Mouse (Mus musculus): Measurements from ENCODE around the gene Nav1. TPM values are rescaled to one million over a fixed set of nuclear protein-coding genes. Genes with fewer than 3 reads are reported as not detected.

The Nav1 gene
- total and polyA plus RNA-seq, 2 experiments from 2014 or later: 35.5 to 85.8 TPM

DNA sequence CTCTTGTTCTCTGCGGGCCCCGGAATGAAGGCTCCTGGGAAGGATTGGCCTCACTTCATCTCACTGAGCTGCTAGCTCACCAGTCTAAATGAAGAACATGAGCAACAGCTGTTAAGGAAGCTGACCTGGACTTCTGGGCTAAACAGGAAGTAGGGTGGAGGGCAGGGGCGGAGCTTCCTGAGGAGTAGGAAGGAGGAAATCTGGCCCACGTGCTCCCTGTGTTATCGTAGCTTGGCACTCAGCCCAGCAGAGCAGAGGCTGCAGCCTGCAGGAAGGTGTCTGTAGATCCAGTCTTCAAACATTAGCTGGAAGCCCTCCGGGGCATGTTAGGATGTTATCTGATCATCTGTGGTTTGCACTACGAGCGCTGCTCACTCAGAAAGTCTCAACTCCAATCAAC lies 24.4 kb upstream of the Nav1 start:
- no peaks in the 10 kb centered on the region for H3K4me1 ChIP-seq (ENCODE audit: insufficient read depth)
- no peak for ATAC-seq
- H3K9me3 ChIP-seq (ENCODE audit: low read length): no peaks in the 10 kb centered on the region
- TF ChIP-seq CTCF (IDR thresholded peaks at IDR 0.05; ENCODE audit: low read depth): no peak
- no peak overlapping the region for H3K4me2 ChIP-seq (ENCODE audit: low read depth)
- H3K36me3 ChIP-seq (ENCODE audit: insufficient read depth): no peaks in the 10 kb centered on the region
- H3K27ac ChIP-seq (ENCODE audit: low read depth, low read length): no peak overlapping the region
- H3K9ac ChIP-seq: no peak overlapping the region
- 65% methylated on average over 8 of the region's 8 CpGs for WGBS
- no peaks in the 10 kb centered on the region for H3K27me3 ChIP-seq (ENCODE audit: insufficient read depth, low read length)
- DNase-seq: no peak
- H3K4me3 ChIP-seq (ENCODE audit: low read depth, low read length): no peak overlapping the region

DNA sequence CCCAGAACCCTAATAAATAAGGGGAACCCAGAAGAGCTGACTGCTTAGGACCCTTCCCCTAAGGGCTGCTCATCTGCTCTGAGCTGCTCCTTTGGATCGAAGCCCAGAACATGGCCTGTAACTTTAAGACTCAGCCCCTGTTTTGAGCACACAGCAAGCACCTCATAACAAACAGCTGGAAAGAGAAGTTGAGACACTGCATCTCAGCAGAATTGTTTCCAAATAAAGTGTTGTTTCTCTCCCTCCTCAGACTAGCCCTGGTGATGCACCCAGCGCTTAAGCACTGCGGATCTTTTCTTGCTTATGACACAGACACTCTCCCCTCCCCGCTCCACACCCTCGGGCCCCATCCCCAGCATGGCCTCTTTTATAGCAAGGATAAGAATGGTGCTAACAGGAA lies 22.8 kb upstream of the Nav1 start:
- Histone ChIP-seq H3K27ac (ENCODE audit: low read depth, low read length) (no peak overlapping the region), H3K9me3 (ENCODE audit: low read length) (no peaks in the 10 kb centered on the region), H3K9ac (no peak overlapping the region), H3K4me1 (ENCODE audit: insufficient read depth) (no peaks in the 10 kb centered on the region), H3K4me3 (ENCODE audit: low read depth, low read length) (no peak overlapping the region), H3K27me3 (ENCODE audit: insufficient read depth, low read length) (no peaks in the 10 kb centered on the region), H3K36me3 (ENCODE audit: insufficient read depth) (no peaks in the 10 kb centered on the region), H3K4me2 (ENCODE audit: low read depth) (no peak overlapping the region)
- TF ChIP-seq CTCF (IDR thresholded peaks at IDR 0.05; ENCODE audit: low read depth): no peak
- DNase-seq (no peak), ATAC-seq (no peak)
- 84% methylated on average over 5 of the region's 5 CpGs for WGBS

- no peaks in the 10 kb centered on the region for H3K9me3 ChIP-seq (ENCODE audit: low read length)
- WGBS: 74% methylated on average over 6 of the region's 6 CpGs
- H3K27me3 ChIP-seq (ENCODE audit: insufficient read depth, low read length): no peaks in the 10 kb centered on the region
- no peak overlapping the region for H3K27ac ChIP-seq (ENCODE audit: low read depth, low read length)
- TF ChIP-seq CTCF (IDR thresholded peaks at IDR 0.05; ENCODE audit: low read depth): no peak
- no peak for DNase-seq
- no peak for ATAC-seq
- no peak overlapping the region for H3K4me2 ChIP-seq (ENCODE audit: low read depth)
- no peaks in the 10 kb centered on the region for H3K4me1 ChIP-seq (ENCODE audit: insufficient read depth)
- H3K36me3 ChIP-seq (ENCODE audit: insufficient read depth): no peaks in the 10 kb centered on the region
- H3K4me3 ChIP-seq (ENCODE audit: low read depth, low read length): no peak overlapping the region
- H3K9ac ChIP-seq: no peak overlapping the region
Measured at GRCm38 (mm10) chr1:135626218-135626617, 19.1 kb upstream of the Nav1 start.

GRCm38 (mm10) chr1:135625741-135626140 lies 18.6 kb upstream of the Nav1 start:
- DNase-seq (no peak), ATAC-seq (no peak)
- H3K9me3 ChIP-seq (ENCODE audit: low read length): no peaks in the 10 kb centered on the region
- no peak overlapping the region for H3K4me2 ChIP-seq (ENCODE audit: low read depth)
- WGBS: 57% methylated on average over 3 of the region's 3 CpGs
- H3K36me3 ChIP-seq (ENCODE audit: insufficient read depth): no peaks in the 10 kb centered on the region
- H3K27ac ChIP-seq (ENCODE audit: low read depth, low read length): no peak overlapping the region
- H3K4me3 ChIP-seq (ENCODE audit: low read depth, low read length): no peak overlapping the region
- H3K4me1 ChIP-seq (ENCODE audit: insufficient read depth): no peaks in the 10 kb centered on the region
- H3K9ac ChIP-seq: no peak overlapping the region
- no peaks in the 10 kb centered on the region for H3K27me3 ChIP-seq (ENCODE audit: insufficient read depth, low read length)
- no peak for TF ChIP-seq CTCF (IDR thresholded peaks at IDR 0.05; ENCODE audit: low read depth)

DNA sequence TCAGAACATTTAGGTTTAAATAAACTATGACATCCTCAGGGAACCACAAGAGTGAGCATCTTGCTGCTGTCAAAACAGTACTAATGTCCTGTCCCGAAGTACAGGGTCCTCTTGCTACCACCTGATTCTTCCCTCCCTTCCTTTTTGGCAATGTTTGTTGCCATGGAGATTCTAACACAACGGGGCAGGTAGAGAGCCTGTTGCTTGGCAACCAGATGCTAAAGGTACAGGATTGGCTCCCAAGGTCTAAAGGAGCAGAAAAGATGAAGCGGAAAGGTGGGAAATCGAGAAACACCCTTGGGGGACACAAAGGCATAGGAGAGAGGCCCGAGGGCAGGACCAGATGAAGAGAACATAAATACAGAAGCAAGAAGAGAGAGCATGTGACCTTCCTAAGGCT lies 17.6 kb upstream of the Nav1 start:
- no peak overlapping the region for H3K4me2 ChIP-seq (ENCODE audit: low read depth)
- H3K4me3 ChIP-seq (ENCODE audit: low read depth, low read length): no peak overlapping the region
- H3K9ac ChIP-seq: no peak overlapping the region
- no peak for TF ChIP-seq CTCF (IDR thresholded peaks at IDR 0.05; ENCODE audit: low read depth)
- no peaks in the 10 kb centered on the region for H3K36me3 ChIP-seq (ENCODE audit: insufficient read depth)
- no peaks in the 10 kb centered on the region for H3K4me1 ChIP-seq (ENCODE audit: insufficient read depth)
- WGBS: 46% methylated on average over 5 of the region's 5 CpGs
- DNase-seq: no peak
- peak; percentile 85 for ATAC-seq
- no peaks in the 10 kb centered on the region for H3K9me3 ChIP-seq (ENCODE audit: low read length)
- H3K27me3 ChIP-seq (ENCODE audit: insufficient read depth, low read length): no peaks in the 10 kb centered on the region
- no peak overlapping the region for H3K27ac ChIP-seq (ENCODE audit: low read depth, low read length)

DNA sequence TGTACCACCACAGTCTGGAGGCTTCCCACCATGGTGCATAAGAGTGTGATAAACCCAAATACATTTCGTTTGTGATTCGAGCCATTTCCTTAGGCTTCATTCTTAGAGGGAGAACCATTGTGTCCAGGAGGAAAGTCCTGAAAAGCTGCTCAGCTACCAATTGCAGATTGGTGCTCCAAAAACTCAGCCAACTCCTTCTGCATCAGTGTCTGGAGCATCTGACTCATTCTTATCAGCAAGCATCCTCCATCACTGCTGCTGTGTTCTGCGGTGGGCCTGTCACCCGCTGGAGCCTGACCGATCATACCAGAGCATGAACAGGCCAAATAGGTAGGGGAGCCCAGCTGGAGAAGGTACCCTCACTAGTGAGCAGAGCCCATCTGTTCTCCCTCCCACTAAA lies 16.0 kb upstream of the Nav1 start:
- Histone ChIP-seq H3K4me1 (ENCODE audit: insufficient read depth) (no peaks in the 10 kb centered on the region), H3K27me3 (ENCODE audit: insufficient read depth, low read length) (no peaks in the 10 kb centered on the region), H3K4me2 (ENCODE audit: low read depth) (no peak overlapping the region), H3K36me3 (ENCODE audit: insufficient read depth) (no peaks in the 10 kb centered on the region), H3K27ac (ENCODE audit: low read depth, low read length) (no peak overlapping the region), H3K9ac (no peak overlapping the region), H3K9me3 (ENCODE audit: low read length) (no peaks in the 10 kb centered on the region), H3K4me3 (ENCODE audit: low read depth, low read length) (no peak overlapping the region)
- DNase-seq (no peak), ATAC-seq (no peak)
- TF ChIP-seq CTCF (IDR thresholded peaks at IDR 0.05; ENCODE audit: low read depth): no peak
- 93% methylated on average over 5 of the region's 5 CpGs for WGBS

DNA sequence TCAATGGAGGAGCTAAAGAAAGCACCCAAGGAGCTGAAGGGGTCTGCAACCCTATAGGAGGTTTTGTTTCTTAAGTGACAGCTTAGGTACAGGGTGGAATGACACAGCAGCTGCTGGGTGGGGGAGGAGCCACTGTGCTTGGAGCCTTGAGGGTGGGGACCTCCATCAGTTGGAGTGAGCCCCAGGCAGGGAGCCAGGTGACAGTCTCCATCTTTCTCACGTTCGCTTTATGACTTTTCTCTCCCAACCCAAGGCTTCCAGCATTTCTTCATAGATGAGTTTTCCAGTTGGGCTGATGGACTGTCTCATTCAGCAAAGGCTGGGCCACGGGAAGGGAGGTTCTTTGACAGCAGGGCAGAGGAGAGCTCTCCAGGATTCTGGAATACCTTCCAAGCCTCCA lies 14.2 kb upstream of the Nav1 start:
- Histone ChIP-seq H3K4me1 (ENCODE audit: insufficient read depth) (peaks cover 7% of the 10 kb centered on the region; the same call in 1 of the 2 replicates), H3K4me2 (ENCODE audit: low read depth) (no peak overlapping the region), H3K9ac (no peak overlapping the region), H3K36me3 (ENCODE audit: insufficient read depth) (no peaks in the 10 kb centered on the region), H3K27ac (ENCODE audit: low read depth, low read length) (no peak overlapping the region), H3K27me3 (ENCODE audit: insufficient read depth, low read length) (no peaks in the 10 kb centered on the region), H3K4me3 (ENCODE audit: low read depth, low read length) (no peak overlapping the region), H3K9me3 (ENCODE audit: low read length) (no peaks in the 10 kb centered on the region)
- DNase-seq: no peak
- 41% methylated on average over 3 of the region's 3 CpGs for WGBS
- no peak for TF ChIP-seq CTCF (IDR thresholded peaks at IDR 0.05; ENCODE audit: low read depth)
- no peak for ATAC-seq

GRCm38 (mm10) chr1:135619932-135620391 lies 12.9 kb upstream of the Nav1 start:
- no peak for DNase-seq
- WGBS: 14% methylated on average over 7 of the region's 7 CpGs

More at GRCm38 (mm10) chr1:135619932-135620391, 12.9 kb upstream of the Nav1 start:
- Histone ChIP-seq H3K36me3 (ENCODE audit: insufficient read depth) (no peaks in the 10 kb centered on the region), H3K4me3 (ENCODE audit: low read depth, low read length) (no peak overlapping the region), H3K27me3 (ENCODE audit: insufficient read depth, low read length) (no peaks in the 10 kb centered on the region), H3K9me3 (ENCODE audit: low read length) (no peaks in the 10 kb centered on the region), H3K4me1 (ENCODE audit: insufficient read depth) (peaks cover 14% of the 10 kb centered on the region; the same call in 1 of the 2 replicates), H3K9ac (no peak overlapping the region), H3K27ac (ENCODE audit: low read depth, low read length) (no peak overlapping the region), H3K4me2 (ENCODE audit: low read depth) (no peak overlapping the region)
- TF ChIP-seq CTCF (IDR thresholded peaks at IDR 0.05; ENCODE audit: low read depth): no peak
- ATAC-seq: peak; percentile 11; the same call in 1 of the 2 replicates

All from forebrain, postnatal 0 days (tissue).